Mouse (Mus musculus) gastrocnemius, adult 8-10 months (tissue): ENCODE data around the gene Prap1. TPM values are rescaled to one million over a fixed set of nuclear protein-coding genes. Genes with fewer than 3 reads are reported as not detected.

Experiments
- DNase-seq, 2 experiments: peaks; one replicate each; pipeline ENCODE4 v3.0.0; 2022; ENCODE audit warnings: low spot score in 2 of 2
- total RNA-seq, 4 experiments: library from RNA; stranded (reverse); gene quantifications; 2 replicates each; pipeline ENCODE4 v1.2.4; 2022

The Prap1 gene
- total RNA-seq, 4 experiments from 2014 or later = not detected

- no peak for DNase-seq
These were observed 11.6 kb upstream of the Prap1 start for GRCm38 (mm10) chr7:140081408-140082241.

DNA sequence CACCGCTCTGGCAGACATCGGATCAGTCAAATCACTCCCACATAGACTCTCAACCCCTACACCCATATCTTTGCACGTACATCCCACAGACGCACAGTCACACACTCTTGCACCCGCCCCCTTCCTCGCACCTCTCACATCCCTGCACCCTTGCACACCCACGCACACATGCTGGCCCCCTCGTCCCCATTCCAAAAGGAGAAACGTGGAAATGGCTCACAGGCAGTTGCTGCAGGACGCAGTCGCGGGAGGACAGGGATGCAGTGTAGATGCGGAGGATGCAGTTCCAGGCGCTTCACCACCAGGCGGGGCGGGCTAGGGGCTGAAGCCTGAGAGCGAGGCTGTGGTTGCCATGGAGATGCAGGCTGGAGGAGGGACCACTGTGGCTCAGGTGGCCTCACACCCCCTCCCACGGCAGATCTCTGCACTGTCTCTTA is 10.9 kb upstream of the Prap1 start, which contains the start of gene Caly:
Gene Caly (minus strand): TSS at position 307 of the 437 bp plus-strand sequence.
- DNase-seq = no peak

- DNase-seq = no peak
These were observed 2.6 kb upstream of the Prap1 start for GRCm38 (mm10) chr7:140090601-140091000.

- DNase-seq = no peak
These were observed 1.8 kb downstream of the Prap1 start for GRCm38 (mm10) chr7:140094954-140095353.

DNA sequence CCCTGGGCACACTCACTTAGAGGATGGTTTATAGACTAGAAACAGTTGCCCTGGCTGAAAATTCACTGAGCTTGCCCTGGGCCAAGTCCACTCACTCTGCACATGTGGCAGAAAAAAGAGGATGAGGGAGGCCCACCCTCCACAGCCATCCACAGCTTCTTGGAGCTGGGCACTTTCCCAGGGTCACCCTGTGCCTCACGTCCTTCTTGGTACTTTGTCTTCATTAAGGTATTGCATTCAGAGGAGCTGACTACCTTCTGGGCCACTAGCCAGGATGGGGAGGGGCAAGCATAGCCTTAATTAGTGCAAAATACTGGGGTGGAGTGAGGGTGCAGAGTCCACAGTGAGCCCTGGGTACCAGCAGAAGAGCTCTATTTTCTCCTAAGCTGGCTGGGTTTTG is 2.4 kb downstream of the Prap1 start:
- DNase-seq = no peak

DNA sequence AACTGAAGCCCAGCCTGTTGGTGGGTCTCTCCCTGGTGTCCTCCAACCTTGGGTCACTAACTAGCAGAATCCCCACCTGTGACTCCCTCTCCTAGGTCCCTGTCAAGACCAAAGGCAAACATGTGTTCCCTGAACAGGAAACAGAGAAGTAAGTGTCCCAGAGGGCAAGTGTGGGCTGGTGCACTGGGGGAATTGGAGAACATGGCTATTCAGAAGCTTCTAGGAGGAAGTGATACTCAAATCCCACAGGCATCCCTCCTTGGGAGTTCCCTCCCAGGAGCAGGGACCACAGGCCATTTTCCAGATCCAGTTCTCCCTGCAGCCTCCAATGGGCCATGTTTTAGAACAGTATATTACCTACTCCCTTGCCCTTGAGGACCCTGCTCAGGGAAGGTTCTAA is 2.9 kb downstream of the Prap1 start:
- no peak for DNase-seq

DNA sequence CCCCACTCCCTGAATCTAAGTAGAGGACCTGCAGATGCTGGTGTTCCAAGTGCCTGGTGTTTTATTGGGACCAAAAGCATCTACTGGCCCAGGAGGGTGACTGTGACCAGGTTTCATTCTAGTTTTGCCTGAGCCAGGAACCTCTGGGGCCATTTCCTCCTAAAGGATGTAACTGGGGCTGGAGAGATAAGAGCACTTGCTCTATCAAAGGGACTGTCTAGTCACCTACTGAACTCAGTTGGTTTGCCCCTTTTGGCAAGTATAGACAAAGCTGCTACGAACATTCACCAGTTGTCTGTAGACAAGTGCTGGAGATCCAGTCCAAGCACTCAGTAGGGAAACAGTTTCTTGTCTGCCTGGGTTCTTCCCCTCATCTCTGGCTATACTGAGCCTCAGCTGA is 5.3 kb downstream of the Prap1 start:
- no peak for DNase-seq

DNA sequence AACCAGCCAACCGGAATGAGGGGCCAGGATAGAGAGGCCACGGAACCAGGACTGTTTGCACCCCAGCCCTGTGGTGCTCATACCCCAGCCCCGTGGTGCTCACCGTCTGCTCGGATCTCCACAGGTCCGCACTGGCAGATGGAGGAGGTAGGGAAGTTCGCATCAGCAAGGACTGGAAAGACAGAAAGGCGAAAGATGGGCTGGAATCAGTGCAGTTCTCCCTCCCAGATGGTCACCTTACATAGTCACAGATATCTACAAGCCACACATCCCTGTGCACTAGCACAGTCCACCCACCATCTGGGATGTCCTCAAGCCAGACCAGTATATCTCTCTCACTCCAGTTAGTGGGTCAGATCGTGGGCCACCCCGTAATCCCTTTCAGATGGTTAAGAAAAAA is 8.3 kb downstream of the Prap1 start:
- DNase-seq = no peak

GRCm38 (mm10) chr7:140101993-140102860 is 9.0 kb downstream of the Prap1 start, which contains the start of gene Fuom:
Gene Fuom (minus strand): TSS chr7:140102441.
- peak; percentile 73 to 80 for DNase-seq

- DNase-seq = no peak
These were observed 10.8 kb downstream of the Prap1 start for GRCm38 (mm10) chr7:140104009-140104408.

- DNase-seq = no peak
These were observed 18.7 kb downstream of the Prap1 start for GRCm38 (mm10) chr7:140111943-140112342.

DNA sequence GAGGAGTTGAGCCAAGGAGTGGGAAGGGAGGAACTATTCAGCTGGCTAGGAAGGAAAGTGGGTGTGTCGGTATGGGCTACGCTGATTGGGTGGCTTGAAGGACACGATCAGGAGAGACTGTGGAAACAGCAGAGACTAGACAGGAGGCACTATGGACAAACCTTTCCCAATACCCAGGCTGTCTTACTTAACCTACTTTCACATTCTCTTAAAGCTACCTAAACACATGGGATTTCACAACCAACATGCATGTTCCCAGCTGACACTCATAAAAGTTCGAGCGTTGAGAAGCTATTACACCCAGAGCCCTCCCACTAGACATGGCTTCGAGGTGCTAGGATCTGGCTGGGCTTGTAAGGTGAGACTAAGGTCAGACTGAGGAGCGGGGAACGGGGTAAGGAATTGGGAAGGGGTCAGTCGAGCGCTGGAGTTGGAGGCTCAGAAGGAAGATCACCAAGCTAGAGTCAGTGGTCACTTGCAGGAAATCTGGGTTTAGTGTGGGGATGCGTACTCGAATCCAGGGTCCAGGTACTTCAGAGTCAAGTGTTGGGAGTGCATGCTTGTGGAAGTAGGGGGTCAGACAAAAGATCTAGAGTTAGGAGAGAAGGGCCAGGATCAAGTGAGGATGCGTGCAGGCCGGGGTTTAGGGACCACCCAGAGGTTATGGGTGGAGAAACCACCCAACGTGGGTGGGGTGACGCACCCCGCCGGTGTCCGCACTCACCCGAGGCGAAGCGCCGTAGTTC is 22.6 kb downstream of the Prap1 start, which contains the start of gene Paox:
Gene Paox (plus strand): TSS at position 217 of the 746 bp plus-strand sequence.
- peak; percentile 29 to 35 for DNase-seq

DNA sequence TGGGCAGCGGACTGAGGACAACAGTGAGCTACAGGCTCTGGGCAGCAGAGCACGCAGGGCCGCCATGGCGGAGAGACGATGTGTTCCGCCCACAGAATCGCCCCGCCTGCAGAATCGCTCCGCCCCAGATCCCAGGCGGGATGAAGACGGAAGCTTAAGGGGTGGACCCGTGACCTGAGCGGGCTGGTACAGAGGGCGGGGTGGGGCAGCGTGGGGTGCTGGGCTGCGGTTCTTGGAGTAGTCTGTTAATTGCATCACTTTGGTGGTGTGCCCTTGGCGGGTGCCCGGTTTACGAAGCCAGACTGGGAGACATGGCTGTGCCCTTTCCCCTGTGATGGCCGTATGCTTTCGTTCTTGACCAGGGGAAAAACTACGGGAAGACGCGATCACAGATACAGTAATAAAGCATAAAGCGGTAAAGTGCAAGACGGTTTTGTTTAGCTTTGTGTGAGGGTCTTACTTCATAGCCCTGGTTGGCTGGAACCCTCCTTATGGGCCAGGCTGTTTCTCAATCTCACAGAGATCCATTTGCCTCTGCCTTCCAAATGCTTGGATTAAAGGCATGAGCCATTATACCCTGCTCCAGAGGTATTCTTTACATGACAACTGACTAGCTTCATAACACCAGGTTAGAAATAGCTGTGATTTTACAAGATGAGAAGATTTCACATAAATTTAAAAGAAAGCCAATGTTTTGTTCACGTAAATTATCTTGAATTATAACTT is 23.3 kb downstream of the Prap1 start, which contains the start of gene Echs1:
Gene Echs1 (minus strand): TSS at position 148 of the 726 bp plus-strand sequence.
- DNase-seq = peak; percentile 85 to 90

DNA sequence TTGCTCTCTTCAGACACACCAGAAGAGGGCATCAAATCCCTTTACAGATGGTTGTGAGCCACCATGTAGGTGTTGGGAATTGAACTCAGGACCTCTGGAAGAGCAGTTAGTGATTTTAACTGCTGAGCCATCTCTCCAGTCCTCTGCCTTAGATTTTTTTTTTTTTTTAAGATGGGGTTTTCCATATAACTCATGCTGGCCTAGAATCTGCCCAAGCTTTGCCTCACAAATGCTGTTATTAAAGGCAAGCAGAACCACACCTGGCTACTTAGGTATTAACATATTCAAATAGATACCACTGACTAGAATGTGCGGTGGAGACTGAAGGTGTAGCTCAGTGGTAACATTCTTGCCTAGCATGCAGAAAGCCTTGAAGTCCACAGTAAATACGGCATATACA is 27.3 kb downstream of the Prap1 start:
- no peak for DNase-seq

- no peak for DNase-seq
These were observed 28.2 kb downstream of the Prap1 start for GRCm38 (mm10) chr7:140121338-140121910.

DNA sequence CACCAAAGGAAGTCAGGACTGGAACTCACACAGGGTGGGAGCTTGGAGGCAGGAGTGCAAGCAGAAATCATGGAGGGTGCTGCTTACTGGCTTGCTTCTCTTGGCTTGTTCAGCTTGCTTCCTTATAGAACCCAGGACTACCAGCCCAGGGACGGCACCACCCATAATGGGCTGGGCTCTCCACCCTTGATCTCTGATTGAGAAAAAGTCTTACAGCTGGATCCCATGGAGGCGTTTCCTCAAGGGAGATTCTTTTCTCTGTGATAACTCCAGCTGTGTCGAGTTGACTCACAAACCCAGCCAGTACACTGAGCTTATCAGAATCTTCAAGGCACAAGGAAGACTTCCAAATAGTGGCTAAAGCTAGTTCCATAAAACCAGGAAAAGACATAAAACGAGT is 29.6 kb downstream of the Prap1 start:
- DNase-seq = no peak

GRCm38 (mm10) chr7:140124382-140124781 is 31.2 kb downstream of the Prap1 start:
- DNase-seq = no peak

GRCm38 (mm10) chr7:140125278-140126021 is 32.3 kb downstream of the Prap1 start:
- peak; percentile 91 for DNase-seq

DNA sequence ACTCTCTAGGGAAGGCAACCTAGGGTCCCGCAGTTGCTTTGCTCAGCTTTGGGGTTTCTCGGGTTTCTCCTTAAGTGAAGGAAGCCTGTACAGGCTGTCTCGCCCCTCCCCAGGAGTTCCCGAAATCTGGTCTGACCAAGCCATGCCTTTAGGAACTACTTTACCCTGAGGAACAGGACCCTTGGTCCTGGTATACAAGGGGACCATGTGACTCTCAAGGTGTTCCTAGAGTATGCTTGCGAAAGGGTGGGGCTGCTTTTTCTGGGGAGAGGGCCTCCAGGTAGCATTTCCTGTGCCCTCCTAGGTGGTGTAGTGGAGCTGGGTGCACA is 32.8 kb downstream of the Prap1 start:
- no peak for DNase-seq

- no peak for DNase-seq
These were observed 33.7 kb downstream of the Prap1 start for GRCm38 (mm10) chr7:140126934-140127333.
